Mouse (Mus musculus): ENCODE results near the gene 2810408A11Rik.

DNA sequence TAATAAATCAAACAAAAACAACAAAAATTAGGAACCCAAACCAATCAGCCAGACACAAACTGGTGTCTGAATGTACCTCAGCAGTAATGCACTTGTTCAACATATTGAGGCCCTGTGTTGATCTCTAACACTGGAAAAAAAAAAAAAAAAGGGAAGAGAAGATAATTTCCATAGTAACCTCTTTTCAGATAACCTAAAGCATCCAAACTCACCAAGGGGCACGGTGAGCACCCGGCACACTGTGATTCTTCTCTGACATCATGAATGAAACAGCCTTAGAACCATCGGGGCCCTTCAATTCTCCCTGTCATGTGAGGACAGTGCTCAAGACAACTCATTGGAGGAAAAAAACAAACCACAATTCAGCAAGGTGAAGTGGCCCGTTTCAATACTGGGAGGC is 28.9 kb upstream of the 2810408A11Rik start:
- no peak for TF ChIP-seq CTCF (IDR thresholded peaks at IDR 0.05; ENCODE audit: borderline replicate concordance, extremely low read depth, insufficient read depth, insufficient read length)
- no peak for TF ChIP-seq POLR2A (IDR thresholded peaks at IDR 0.05; ENCODE audit: borderline replicate concordance, extremely low read depth, insufficient read depth, insufficient read length, poor library complexity, severe bottlenecking)
